Mouse (Mus musculus): ENCODE measurements around the gene Zdhhc17. TPM values are rescaled to one million over a fixed set of nuclear protein-coding genes. Genes with fewer than 3 reads are reported as not detected.

Gene Zdhhc17
- 10 to 100 TPM; 87.8 to 89.5 TPM for total RNA-seq (2021)
- long read RNA-seq, experiment 1, partial matches to known transcripts = 4 of 13 reads
- long read RNA-seq, experiment 1, other reads (novel, unspliced or antisense) = 9 of 13 reads
- long read RNA-seq, experiment 2, partial matches to known transcripts = 0 of 2 reads
- long read RNA-seq, experiment 2, other reads (novel, unspliced or antisense) = 2 of 2 reads

DNA sequence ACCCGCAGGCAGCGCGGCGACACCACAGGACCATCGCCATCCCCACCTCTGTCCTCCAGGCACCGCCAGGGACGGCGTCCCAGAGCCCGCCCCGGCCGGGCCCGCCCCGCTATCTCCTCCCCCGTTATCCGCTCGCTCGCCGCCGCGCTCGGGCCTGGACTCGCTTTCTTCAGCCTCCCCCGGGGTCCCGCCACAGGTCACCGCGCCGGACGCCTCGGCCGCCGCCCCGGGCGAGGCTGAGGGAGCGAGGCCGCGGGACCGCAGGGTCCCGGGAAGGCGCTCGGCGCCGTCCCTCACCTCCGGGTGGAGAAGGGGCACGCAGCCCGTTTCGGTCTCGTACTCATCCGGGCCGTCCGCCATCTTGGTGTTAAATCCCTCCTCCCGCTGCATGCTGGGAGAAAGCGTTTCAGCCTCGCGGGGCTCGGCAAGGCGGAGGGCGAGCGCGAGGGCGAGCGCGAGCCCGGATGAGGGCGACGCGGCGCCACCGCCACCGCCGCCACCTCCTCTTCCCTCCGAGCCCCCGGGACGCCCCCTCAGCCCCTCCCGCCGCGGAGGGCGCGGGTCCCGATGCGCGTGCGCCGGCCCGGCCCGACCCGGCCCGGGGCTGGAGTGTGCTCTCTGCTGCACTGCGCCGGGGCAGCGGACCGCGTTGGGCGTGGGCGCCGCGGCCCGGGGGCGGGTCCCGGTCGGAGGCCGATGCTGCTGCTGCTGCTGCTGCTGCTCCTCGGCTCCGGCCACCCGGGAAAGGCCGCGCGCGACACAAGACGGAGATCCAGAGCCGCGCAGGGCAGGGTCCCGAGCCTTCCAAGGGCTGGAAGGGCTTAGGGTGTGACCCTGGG, at the start of gene Zdhhc17:
TSS of gene Zdhhc17 (minus strand) at position 500 of the 839 bp plus-strand sequence.
- peak; percentile 87 to 88 for DNase-seq (ENCODE audit: low spot score in 2 of 2)
- intact Hi-C loops (cut with DNase I) = loop anchor here (5.0 kb wide), 1 partner anchor 87 kb away; no protein-coding TSS in a partner anchor

DNA sequence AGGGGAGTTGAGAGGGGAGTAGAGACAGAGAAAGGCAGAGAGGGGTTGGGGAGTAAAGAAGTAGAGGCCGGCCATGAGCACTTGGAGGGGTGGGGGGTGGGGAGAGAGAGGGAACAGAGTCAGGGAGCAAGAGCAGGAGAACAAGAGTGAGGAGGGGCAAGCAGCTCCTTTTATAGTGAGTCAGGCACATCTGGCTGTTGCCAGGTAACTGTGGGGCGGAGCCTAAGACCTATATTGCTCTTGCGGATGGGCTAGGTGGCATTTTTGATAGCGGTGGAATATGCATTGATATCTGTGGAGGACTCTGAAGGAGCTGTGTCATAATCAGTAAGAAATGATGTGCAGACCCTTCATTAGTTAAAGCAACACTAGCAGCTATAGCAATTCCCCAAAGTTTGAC, 45.8 kb upstream of the Zdhhc17 start:
- no peak for DNase-seq (ENCODE audit: low spot score in 2 of 2)
- intact Hi-C loops (cut with DNase I) = no loop called here

DNA sequence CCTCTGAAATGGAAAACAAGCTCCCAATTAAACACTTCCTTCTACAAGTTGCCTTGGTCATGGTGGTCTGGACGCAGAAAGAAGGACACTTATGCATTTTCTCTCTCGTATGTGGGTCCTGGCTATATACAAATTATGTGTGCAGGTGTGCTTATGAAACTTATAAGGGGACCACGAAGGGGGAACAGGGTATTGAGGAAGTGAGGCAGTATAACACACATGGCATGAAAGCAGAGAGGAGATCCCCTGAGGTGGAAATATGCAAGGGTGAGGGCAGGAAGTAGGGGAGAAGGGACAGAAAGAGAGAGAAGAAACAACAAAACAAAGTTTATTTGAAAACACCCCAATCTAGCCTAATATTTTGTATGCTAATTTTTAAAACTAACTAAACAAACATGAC, 41.7 kb upstream of the Zdhhc17 start:
- intact Hi-C loops (cut with DNase I) = no loop called here
- no peak for DNase-seq (ENCODE audit: low spot score in 2 of 2)

DNA sequence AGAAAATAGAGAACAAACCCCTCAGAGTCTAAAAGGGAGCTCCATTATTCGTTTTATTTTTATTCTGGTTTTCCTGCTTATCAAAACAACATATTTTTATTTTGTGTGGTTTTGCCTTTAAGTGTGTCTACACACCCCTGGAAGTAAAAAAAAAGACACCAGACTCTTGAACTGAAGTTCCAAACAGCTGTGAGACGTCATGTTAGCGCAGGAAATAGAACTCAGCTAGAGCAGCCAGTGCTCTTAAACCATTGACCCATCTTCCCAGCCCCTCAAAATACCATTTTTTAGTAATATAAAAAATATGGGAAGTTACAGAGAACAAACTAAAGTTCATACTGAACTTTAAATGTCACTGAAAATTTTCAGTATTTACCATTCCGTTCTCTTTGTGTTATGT, 40.6 kb upstream of the Zdhhc17 start:
- no peak for DNase-seq (ENCODE audit: low spot score in 2 of 2)
- intact Hi-C loops (cut with DNase I) = no loop called here

DNA sequence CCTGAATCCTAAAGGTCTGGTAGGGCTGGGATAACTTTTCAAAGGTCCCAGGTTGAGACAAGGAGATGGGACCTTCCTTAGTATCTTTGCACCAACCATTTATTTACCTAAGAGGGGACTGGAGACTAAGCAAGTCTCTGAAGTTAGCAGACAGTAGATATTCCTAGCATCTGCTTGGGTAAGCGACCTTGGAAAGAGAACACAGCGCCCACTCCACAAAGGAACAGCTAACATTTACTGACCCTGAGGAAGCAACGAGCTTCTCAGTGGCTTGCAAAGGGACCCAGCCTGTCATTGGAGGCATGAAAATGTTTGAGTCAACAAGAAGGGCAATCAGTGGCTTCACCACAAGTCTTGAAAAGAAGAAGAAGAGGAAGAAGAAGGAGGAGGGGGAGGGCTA, 40.1 kb upstream of the Zdhhc17 start:
- no peak for DNase-seq (ENCODE audit: low spot score in 2 of 2)
- intact Hi-C loops (cut with DNase I) = no loop called here

DNA sequence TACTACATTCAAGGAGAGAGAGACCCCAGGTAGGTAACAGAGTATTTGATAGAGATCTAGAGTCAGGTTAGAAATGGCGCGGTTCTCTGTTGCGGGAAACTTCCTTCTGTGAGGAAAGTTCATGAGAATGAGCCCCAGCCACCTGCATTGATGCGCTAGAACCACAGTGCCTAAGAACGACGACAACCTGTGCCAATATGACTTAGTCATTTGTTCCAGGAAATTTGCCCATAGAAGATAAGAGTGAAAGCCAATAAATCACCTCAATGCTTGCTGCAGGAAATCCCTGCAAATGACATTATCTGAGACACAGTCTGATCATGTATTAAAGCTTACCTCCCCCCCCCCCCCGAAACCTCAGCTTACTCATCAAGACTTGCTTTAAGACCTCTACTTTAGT, 38.0 kb upstream of the Zdhhc17 start:
- intact Hi-C loops (cut with DNase I) = no loop called here
- DNase-seq (ENCODE audit: low spot score in 2 of 2) = no peak

DNA sequence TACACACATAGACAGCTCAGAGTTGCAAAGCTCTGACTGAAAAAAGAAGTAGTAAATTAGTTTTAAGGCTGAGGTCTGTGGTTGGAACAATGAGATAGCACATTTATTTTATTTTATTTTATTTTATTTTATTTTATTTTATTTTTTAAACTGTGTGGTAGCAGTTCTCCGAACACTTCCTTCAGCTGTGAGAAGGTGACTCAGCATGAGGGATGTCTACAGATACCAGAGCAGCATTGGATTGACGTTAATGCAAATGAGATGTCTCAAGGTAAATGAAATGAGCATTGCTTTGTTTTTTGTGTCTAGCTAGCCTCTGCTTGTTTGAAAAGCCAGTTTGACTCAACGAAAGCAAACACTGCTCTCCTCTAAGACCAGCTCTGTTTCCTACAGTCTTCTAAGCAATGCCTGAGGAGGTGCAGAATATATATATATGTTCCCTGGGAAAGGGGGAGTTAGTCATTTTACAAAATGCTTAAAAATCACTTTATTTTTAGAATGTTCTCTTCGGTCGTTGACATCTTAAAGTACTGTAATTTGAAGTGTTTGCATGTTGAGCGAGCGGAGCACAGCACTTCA, 30.2 kb upstream of the Zdhhc17 start:
- DNase-seq (ENCODE audit: low spot score in 2 of 2) = peak; percentile 7 to 43
- intact Hi-C loops (cut with DNase I) = no loop called here

DNA sequence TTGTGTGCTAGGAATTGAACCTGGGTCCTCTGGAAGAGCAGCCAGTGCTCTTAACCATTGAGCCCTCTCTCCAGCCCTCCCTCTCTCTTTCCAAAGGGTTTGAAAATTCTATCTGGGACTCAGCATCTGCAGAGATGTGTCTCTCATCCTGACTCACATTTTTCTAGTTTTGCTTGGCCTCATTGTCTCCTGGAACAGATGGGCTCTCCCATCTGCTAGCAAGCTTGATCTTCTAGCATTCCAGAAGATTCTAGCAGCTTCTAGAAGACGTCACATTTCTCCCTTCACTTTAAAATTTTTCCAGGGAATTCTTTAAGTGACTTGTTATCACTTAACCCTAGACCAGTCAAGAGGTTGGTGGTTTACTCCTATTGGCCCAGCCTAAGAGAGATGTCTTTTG, 26.9 kb upstream of the Zdhhc17 start:
- intact Hi-C loops (cut with DNase I) = no loop called here

DNA sequence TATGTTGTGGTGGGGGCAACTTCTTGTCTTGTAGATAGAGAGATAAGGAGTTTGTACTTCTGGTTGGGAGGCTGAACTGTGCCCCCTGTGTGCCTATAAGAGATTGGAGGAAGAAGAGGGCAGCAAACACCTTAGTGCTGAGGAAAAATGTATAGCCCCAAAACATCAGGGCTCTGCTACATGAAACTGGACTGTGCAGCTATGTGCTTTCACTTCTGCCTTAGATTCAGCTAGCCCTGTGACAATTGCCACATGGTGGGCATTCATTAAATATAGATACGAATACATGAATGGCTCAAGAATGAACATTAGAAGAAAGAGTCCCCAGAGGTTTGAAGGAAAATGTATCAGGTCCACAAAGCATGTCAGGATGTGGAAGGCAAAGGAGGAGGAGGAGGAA, 25.2 kb upstream of the Zdhhc17 start:
- no peak for DNase-seq (ENCODE audit: low spot score in 2 of 2)
- intact Hi-C loops (cut with DNase I) = no loop called here

More for the DNA sequence above, 26.9 kb upstream of the Zdhhc17 start:
- DNase-seq (ENCODE audit: low spot score in 2 of 2) = peak; percentile 20 to 58

DNA sequence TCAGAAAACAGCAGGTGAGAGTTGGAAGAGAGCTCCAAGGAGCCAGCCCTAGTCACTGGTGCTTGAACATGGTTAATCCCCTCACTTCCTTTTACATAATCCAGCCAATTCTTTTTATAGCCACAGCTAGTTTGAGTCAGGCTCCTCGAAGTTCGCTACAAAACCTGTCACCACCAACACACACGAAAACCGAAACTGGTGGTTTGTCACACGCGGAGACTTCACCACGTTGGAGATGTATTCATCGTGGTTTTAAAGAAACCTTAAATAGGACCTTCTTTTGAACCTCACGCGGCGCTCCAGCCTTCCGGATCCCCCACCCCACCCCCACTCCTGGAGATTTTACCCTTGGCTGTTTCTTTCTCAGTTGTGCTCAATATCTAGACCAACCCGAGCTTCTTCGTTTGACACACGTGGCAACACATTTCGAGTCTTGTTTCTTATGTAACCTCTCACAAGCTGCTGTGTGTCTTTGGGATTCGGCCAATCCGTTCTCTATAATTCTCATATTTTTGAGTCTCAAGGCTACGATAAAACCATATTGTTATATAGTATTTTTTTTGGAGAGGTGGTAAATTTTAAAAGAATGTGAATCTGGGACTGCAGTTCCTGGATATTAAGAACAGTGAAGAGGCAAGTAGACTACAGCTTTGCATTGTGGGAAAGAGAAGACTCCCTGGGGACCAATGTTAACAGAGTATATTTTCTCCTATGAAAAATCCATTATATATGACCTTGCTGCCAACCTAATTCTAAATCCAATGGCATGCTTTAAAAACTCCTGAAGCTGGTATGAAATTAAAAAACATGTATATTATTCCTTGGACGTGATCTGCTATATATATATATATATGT, 21.8 kb upstream of the Zdhhc17 start:
- peak; percentile 54 to 86 for DNase-seq (ENCODE audit: low spot score in 2 of 2)
- intact Hi-C loops (cut with DNase I) = no loop called here

DNA sequence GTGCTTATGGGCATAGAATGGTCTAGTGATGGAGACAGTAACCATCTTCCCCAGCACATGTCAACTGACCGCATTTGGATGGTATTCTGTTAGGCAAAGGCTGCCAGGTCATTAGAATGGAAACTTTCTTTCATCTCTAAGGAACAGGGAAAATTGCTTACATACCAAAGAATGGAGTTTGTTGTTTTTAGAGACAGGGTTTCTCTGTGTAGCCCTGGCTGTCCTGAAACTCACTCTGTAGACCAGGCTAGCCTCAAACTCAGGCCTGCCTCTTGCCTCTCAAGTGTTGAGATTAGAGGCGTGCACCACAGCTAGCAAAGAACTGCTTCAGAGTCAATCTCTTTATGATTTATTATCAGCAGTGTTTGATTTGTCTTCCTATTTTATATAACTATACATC, 20.9 kb upstream of the Zdhhc17 start:
- intact Hi-C loops (cut with DNase I) = no loop called here

DNA sequence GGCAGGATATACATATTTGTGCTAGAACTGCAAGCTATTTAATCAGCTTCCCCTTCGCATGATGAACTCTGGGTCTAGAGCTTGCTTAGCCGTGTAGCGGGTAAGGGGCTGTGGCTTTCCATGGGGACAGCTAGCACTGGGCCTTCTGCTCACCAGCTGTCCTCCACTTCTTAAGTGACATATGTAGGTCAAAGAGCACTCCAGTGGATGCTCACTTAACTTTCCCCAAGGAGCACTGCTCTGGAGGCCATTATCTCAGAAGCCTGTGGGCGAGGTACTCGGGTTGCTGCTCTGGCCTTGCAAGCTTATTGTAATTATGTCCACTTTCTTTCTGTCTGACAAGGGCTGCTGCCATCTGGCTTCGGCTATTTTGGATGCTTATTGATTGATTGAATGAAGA, 16.2 kb upstream of the Zdhhc17 start:
- intact Hi-C loops (cut with DNase I) = no loop called here
- no peak for DNase-seq (ENCODE audit: low spot score in 2 of 2)

More for the DNA sequence above, 20.9 kb upstream of the Zdhhc17 start:
- no peak for DNase-seq (ENCODE audit: low spot score in 2 of 2)

DNA sequence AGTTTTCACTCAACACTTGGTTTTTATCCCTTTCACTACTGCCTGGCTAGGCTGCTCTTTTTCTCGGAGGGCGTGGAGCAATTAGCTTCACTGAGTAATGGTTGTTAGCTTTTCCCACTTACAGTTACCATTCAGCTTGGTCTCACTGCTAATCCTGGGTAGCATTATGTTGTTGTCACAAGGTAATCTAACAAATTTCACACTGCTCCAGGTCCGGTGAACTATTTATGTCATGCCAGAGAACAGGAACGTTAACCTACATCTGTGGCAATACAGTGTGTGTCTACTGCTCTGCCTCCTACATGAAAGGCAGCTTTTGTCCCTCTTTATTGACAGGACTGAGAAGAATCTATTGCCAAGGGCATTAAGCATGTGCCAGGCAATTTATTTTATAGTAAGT, 14.8 kb upstream of the Zdhhc17 start:
- no peak for DNase-seq (ENCODE audit: low spot score in 2 of 2)

DNA sequence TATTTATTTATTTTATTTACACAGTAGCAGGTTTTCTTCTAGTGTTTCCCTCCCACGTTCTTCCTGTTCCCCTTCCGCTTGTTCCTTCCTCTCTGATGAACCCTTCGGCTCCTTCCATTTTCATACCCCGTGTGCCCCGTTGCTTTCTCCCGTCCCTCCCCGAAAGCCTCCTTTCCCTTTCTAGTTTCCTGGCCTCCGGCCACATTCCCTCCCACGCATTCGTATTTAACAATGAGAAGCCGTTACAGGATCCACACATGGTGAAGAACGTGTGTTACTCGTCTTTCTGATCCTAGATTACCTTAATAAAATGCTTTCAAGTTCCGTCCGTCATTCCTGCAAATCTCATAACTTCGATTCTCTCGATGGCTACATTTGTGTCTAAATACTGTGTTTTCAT, 4.5 kb upstream of the Zdhhc17 start:
- peak; percentile 35 to 36 for DNase-seq (ENCODE audit: low spot score in 2 of 2)
- intact Hi-C loops (cut with DNase I) = loop anchor here (5.0 kb wide), 1 partner anchor 83 kb away; no protein-coding TSS in a partner anchor

More for the DNA sequence above, 14.8 kb upstream of the Zdhhc17 start:
- intact Hi-C loops (cut with DNase I) = no loop called here

DNA sequence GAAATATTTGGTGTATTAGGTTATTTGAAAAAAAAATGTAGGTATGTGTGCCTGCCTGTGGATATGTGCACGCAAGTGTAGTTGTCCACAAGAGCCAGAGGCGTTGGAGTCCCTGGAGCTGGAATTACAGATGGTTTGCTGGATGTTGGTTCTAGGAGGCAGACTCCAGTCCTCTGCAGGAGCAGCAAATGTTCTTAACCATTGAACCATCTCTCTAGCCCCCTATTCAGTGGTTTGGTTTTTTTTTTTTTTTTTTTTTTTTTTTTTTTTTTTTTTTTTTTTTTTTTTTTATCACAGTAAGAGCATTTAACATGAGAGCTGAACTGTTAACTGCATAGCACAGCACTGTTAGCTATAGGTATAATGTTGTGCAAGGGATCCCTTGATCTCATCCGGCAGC, 3.3 kb upstream of the Zdhhc17 start:
- no peak for DNase-seq (ENCODE audit: low spot score in 2 of 2)
- intact Hi-C loops (cut with DNase I) = loop anchor here (5.0 kb wide), 1 partner anchor 84 kb away; no protein-coding TSS in a partner anchor

DNA sequence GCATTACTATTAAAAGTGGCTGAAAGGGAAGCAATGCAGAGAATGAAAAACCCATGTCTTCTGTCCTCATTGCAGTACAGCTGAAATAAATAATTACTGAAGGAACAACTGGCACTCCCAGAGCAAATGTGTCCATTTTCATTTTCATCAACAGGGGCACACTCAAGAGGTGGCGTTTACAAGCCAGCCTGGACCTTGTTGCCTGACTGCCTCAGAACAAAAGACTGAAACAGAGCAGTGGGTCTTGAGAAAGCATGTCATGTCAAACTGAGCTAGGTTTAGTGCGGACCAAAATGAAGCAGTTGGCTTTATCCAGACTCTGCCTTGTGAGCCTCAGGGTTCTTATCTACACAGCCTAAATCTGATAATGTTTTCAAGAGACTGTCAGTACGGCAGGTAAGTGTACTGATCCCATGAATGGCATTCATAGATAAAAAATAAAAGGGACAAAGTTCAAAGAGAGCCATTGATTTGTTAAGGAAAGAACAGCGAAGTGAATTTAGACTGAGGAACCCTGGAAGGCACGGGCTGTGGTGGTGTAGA, 2.6 kb upstream of the Zdhhc17 start:
- intact Hi-C loops (cut with DNase I) = loop anchor here (5.0 kb wide), 1 partner anchor 85 kb away; no protein-coding TSS in a partner anchor

DNA sequence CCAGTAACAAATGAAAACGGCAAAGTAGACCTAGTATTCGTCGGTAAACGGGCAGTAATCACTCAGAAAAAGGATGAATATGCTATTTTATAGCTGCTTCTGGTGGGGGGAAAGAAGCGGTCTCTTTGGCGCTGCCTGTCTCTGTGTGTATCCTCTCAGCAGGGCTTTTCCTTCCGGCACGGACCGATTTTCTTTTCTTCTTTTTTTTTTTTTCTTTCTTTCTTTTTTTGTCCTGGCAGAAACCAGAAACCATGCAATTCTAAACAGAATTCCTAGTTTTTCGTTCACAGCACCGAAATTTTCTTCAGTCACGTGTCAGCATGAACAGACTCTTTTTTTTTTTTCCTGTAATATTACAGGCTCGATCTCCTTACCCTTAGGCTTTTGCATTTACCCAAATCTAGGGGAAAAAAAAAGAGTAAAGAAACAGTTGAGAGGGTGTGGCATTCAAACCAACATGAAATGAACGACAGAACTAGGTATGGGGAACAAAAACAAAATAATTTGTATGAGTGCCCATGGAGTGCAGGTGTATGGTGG, 1.4 kb upstream of the Zdhhc17 start:
- DNase-seq (ENCODE audit: low spot score in 2 of 2) = peak; percentile 11 to 23
- intact Hi-C loops (cut with DNase I) = loop anchor here (5.0 kb wide), 1 partner anchor 86 kb away; no protein-coding TSS in a partner anchor

More for the DNA sequence above, 2.6 kb upstream of the Zdhhc17 start:
- DNase-seq (ENCODE audit: low spot score in 2 of 2) = no peak

DNA sequence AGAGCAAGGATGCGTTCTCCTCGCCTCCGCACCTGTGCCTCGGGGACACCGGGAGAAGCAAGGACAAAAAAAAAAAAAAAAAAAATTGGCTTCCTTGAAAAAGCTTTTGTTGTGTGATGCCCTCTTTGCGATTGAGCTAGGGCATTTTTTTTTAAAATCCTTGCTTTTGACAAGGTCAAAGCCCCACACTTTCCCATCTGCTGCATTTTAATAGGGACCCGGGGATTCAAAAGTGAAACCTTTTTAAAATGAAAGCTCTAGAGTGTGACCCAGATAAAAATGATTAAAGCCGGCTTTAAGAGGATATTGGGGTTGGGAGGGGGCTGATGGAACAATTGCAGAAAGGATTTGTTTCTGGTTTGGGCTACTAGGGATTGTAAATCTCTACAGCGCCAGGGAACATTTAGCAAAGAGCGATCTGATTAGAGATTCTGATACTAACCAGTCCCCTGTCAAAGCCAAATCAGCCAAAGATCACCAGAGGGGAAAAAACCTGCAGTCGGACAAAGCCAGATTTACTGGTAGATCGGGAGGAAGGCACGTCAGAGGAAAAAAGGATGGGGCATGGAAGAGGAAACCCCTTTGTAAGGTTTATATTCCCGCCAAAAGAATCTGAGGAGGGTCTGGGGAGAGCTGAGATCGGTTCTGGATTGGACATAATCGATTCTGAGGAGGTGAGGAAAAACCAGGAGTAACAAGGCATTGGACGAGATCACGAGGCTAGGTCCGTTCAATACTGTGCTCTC, 713 bp upstream of the Zdhhc17 start:
- peak in 1 of 2 experiments; percentile 21 for DNase-seq (ENCODE audit: low spot score in 2 of 2)
- intact Hi-C loops (cut with DNase I) = loop anchor here (5.0 kb wide), 1 partner anchor 87 kb away; no protein-coding TSS in a partner anchor
